Mouse (Mus musculus) stomach, embryonic 14.5 days (tissue): ENCODE measurements around the gene Gpr22. TPM values are rescaled to one million over a fixed set of nuclear protein-coding genes. Genes with fewer than 3 reads are reported as not detected.

ENCODE experiments used
- ATAC-seq: fragments of 200-750 bp; cut with Nextera tagmentation; 2 replicates; pipeline ENCODE4 v1.8.0; 2017; ENCODE audit warnings: low read depth, moderate TSS enrichment; ENCODE audit not compliant: insufficient number of reproducible peaks, insufficient read depth, low FRiP score
- H3K27ac ChIP-seq: fragments of 300-500 bp; sonication (generic); 2 replicates; pipeline ENCODE4 v1.5.1; 2014; ENCODE audit warnings: mild to moderate bottlenecking, low read length, moderate library complexity, mixed read lengths
- H3K27me3 ChIP-seq: fragments of 300-500 bp; sonication (generic); 2 replicates; pipeline ENCODE4 v1.6.1; 2014; ENCODE audit warnings: low read length, control low read depth, mixed read lengths; ENCODE audit not compliant: control insufficient read depth, insufficient read depth
- H3K36me3 ChIP-seq: fragments of 300-500 bp; sonication (generic); 2 replicates; pipeline ENCODE4 v1.6.1; 2014; ENCODE audit warnings: mild to moderate bottlenecking, control low read depth, low read length, moderate library complexity, mixed read lengths; ENCODE audit not compliant: control insufficient read depth, insufficient read depth
- H3K4me1 ChIP-seq: fragments of 300-500 bp; sonication (generic); 2 replicates; pipeline ENCODE4 v1.6.1; 2014; ENCODE audit warnings: low read length, control low read depth, mixed read lengths; ENCODE audit not compliant: control insufficient read depth, insufficient read depth
- H3K4me2 ChIP-seq: fragments of 300-500 bp; sonication (generic); replicated peaks from 2 replicates; pipeline ENCODE4 v1.6.1; 2014; ENCODE audit warnings: low read depth, low read length, control low read depth
- H3K4me3 ChIP-seq: fragments of 300-500 bp; sonication (generic); 2 replicates; pipeline ENCODE4 v1.5.1; 2014; ENCODE audit warnings: low read depth, low read length, control low read depth
- H3K9ac ChIP-seq: fragments of 300-500 bp; sonication (generic); replicated peaks from 2 replicates; pipeline ENCODE4 v1.6.1; 2014; ENCODE audit warnings: low read depth, mild to moderate bottlenecking, control low read depth, low read length, moderate library complexity, mixed read lengths
- H3K9me3 ChIP-seq: fragments of 300-500 bp; sonication (generic); 2 replicates; pipeline ENCODE4 v1.6.1; 2016; ENCODE audit warnings: low read depth, low read length, control low read depth; ENCODE audit not compliant: control insufficient read depth
- WGBS: fragments of 180-500 bp; shearing (Covaris S2); extraction: QIAGEN DNeasy Blood & Tissue Kit; methylation state at CpG from one replicate; pipeline ENCODE4 v1.1.7; 2014; 5-methylcytosine and 5-hydroxymethylcytosine counted together
- polyA plus RNA-seq: library from polyadenylated mRNA; unstranded; fragments of >200 nt; fragmentation: Nextera tagmentation; extraction: Ambion mirVana; gene quantifications from 2 replicates; pipeline ENCODE4 v1.2.1, GENCODE M21; 2014

Gene Gpr22
- polyA plus RNA-seq, 1 experiment from 2014 or later: 5.9 TPM

GRCm38 (mm10) chr12:31706168-31706567, 7.6 kb downstream of the Gpr22 start:
- Histone ChIP-seq H3K36me3 (no peaks in the 10 kb centered on the region; the same call in 1 of the 2 replicates), H3K4me1 (no peaks in the 10 kb centered on the region), H3K27me3 (no peaks in the 10 kb centered on the region), H3K27ac (no peak overlapping the region), H3K4me2 (no peak overlapping the region), H3K9me3 (no peaks in the 10 kb centered on the region), H3K9ac (no peak overlapping the region), H3K4me3 (no peak overlapping the region)
- ATAC-seq: no peak
- WGBS: 43% methylated on average over 2 of the region's 2 CpGs

GRCm38 (mm10) chr12:31703904-31704303, 9.8 kb downstream of the Gpr22 start:
- WGBS: 79% methylated on average over 6 of the region's 6 CpGs

GRCm38 (mm10) chr12:31701411-31701810, 12.3 kb downstream of the Gpr22 start:
- 0 out of 2 replicates have a peak, but pooled peaks cover 5% of the 10 kb centered on the region for H3K9me3 ChIP-seq
- no peak overlapping the region for H3K4me3 ChIP-seq
- no peaks in the 10 kb centered on the region for H3K27me3 ChIP-seq
- H3K27ac ChIP-seq: no peak overlapping the region
- H3K36me3 ChIP-seq: no peaks in the 10 kb centered on the region
- no peaks in the 10 kb centered on the region for H3K4me1 ChIP-seq
- H3K4me2 ChIP-seq: no peak overlapping the region
- 64% methylated on average over 5 of the region's 5 CpGs for WGBS
- H3K9ac ChIP-seq: no peak overlapping the region
- ATAC-seq: no peak

More at GRCm38 (mm10) chr12:31703904-31704303, 9.8 kb downstream of the Gpr22 start:
- ATAC-seq: no peak
- H3K27ac ChIP-seq: no peak overlapping the region
- H3K9ac ChIP-seq: no peak overlapping the region
- H3K9me3 ChIP-seq: no peaks in the 10 kb centered on the region
- H3K4me1 ChIP-seq: no peaks in the 10 kb centered on the region
- H3K4me3 ChIP-seq: no peak overlapping the region
- no peaks in the 10 kb centered on the region for H3K36me3 ChIP-seq
- H3K4me2 ChIP-seq: no peak overlapping the region
- H3K27me3 ChIP-seq: no peaks in the 10 kb centered on the region

- H3K9ac ChIP-seq: no peak overlapping the region
- H3K4me2 ChIP-seq: no peak overlapping the region
- 0 out of 2 replicates have a peak, but pooled peaks cover 5% of the 10 kb centered on the region for H3K9me3 ChIP-seq
- H3K27me3 ChIP-seq: no peaks in the 10 kb centered on the region
- 75% methylated on average over 5 of the region's 5 CpGs for WGBS
- no peak overlapping the region for H3K4me3 ChIP-seq
- no peak overlapping the region for H3K27ac ChIP-seq
- H3K36me3 ChIP-seq: no peaks in the 10 kb centered on the region
- H3K4me1 ChIP-seq: no peaks in the 10 kb centered on the region
- ATAC-seq: no peak
Measured at GRCm38 (mm10) chr12:31700623-31701347, 13.0 kb downstream of the Gpr22 start.

- no peak overlapping the region for H3K27ac ChIP-seq
- H3K9ac ChIP-seq: no peak overlapping the region
- H3K4me2 ChIP-seq: no peak overlapping the region
- 83% methylated on average over 1 of the region's 1 CpGs for WGBS
- no peak for ATAC-seq
- no peak overlapping the region for H3K4me3 ChIP-seq
- no peaks in the 10 kb centered on the region for H3K27me3 ChIP-seq
- H3K4me1 ChIP-seq: no peaks in the 10 kb centered on the region
- H3K9me3 ChIP-seq: 0 out of 2 replicates have a peak, but pooled peaks cover 5% of the 10 kb centered on the region
- H3K36me3 ChIP-seq: no peaks in the 10 kb centered on the region
Measured at GRCm38 (mm10) chr12:31693278-31693677, 20.5 kb downstream of the Gpr22 start.

GRCm38 (mm10) chr12:31686679-31687078, 27.1 kb downstream of the Gpr22 start:
- no peaks in the 10 kb centered on the region for H3K27me3 ChIP-seq
- H3K36me3 ChIP-seq: no peaks in the 10 kb centered on the region; the same call in 1 of the 2 replicates
- no peak overlapping the region for H3K9ac ChIP-seq
- no peak overlapping the region for H3K4me2 ChIP-seq
- 84% methylated on average over 3 of the region's 3 CpGs for WGBS
- no peaks in the 10 kb centered on the region for H3K4me1 ChIP-seq
- no peak overlapping the region for H3K4me3 ChIP-seq
- no peaks in the 10 kb centered on the region for H3K9me3 ChIP-seq
- ATAC-seq: no peak
- H3K27ac ChIP-seq: no peak overlapping the region

GRCm38 (mm10) chr12:31667187-31667586, 46.6 kb downstream of the Gpr22 start:
- peaks cover 16% of the 10 kb centered on the region; the same call in 1 of the 2 replicates for H3K36me3 ChIP-seq
- H3K27me3 ChIP-seq: no peaks in the 10 kb centered on the region

GRCm38 (mm10) chr12:31665999-31666398, 47.7 kb downstream of the Gpr22 start:
- Histone ChIP-seq H3K4me1 (no peaks in the 10 kb centered on the region), H3K36me3 (peaks cover 15% of the 10 kb centered on the region; the same call in 1 of the 2 replicates), H3K4me3 (no peak overlapping the region), H3K9ac (no peak overlapping the region), H3K4me2 (no peak overlapping the region), H3K9me3 (no peaks in the 10 kb centered on the region), H3K27ac (no peak overlapping the region), H3K27me3 (no peaks in the 10 kb centered on the region)
- ATAC-seq: no peak
- WGBS: 83% methylated on average over 6 of the region's 6 CpGs

More at GRCm38 (mm10) chr12:31667187-31667586, 46.6 kb downstream of the Gpr22 start:
- 65% methylated on average over 3 of the region's 3 CpGs for WGBS
- no peak for ATAC-seq
- no peak overlapping the region for H3K9ac ChIP-seq
- no peak overlapping the region for H3K4me3 ChIP-seq
- no peak overlapping the region for H3K27ac ChIP-seq
- H3K9me3 ChIP-seq: no peaks in the 10 kb centered on the region
- H3K4me2 ChIP-seq: no peak overlapping the region
- H3K4me1 ChIP-seq: no peaks in the 10 kb centered on the region
